ENCODE assay signal across 21 mouse cellular contexts in genomic region chr8:8448911-8449310, GRCm38 (mm10).
DNase-seq lines count a peak whose midpoint lies in the region; ATAC-seq and TF ChIP-seq lines count a peak whose summit lies in the region.
"Had no signal": no experiment of that assay in that cellular context is flagged by ENCODE, and none has a peak within 500 bp of the region (broad histone marks: within the 10 kb centered on the region; RNA-seq: fewer than 3 reads in every experiment).

No protein-coding gene starts in this region.

- no peak for TF ChIP-seq POLR2A in kidney, adult 2 months (IDR thresholded peaks at IDR 0.05; ENCODE audit: low read depth, low read length)

- no peak overlapping the region for H3K4me3 ChIP-seq in kidney, embryonic 14.5 days (ENCODE audit: low read length)
- no peak overlapping the region for H3K4me3 ChIP-seq in kidney, adult 2 months (ENCODE audit: insufficient read depth, low read depth, low read length)
- no peak overlapping the region for H3K4me3 ChIP-seq in kidney, embryonic 16.5 days (ENCODE audit: low read length)
- H3K4me3 ChIP-seq: embryonic facial prominence, embryonic 13.5 days; embryonic facial prominence, embryonic 15.5 days; erythroblast, embryonic 14.5 days; forebrain, embryonic 10.5 days; forebrain, embryonic 12.5 days had no signal

- no peak for TF ChIP-seq CTCF in kidney, adult 2 months (conservative IDR thresholded peaks at IDR 0.05; ENCODE audit: insufficient read depth, insufficient read length, low read depth, low read length)

- 0 out of 2 replicates have a peak, but pooled peaks cover 4% of the 10 kb centered on the region for H3K4me1 ChIP-seq in kidney, embryonic 14.5 days (ENCODE audit: control insufficient read depth, insufficient read depth, low read length)
- no peaks in the 10 kb centered on the region for H3K4me1 ChIP-seq in kidney, adult 2 months (ENCODE audit: control insufficient read depth, insufficient read depth, low read length)
- H3K4me1 ChIP-seq in kidney, embryonic 16.5 days (ENCODE audit: insufficient read depth, low read length), result 0 out of 2 replicates have a peak, but pooled peaks cover 2% of the 10 kb centered on the region
- H3K4me1 ChIP-seq: embryonic facial prominence, embryonic 13.5 days; embryonic facial prominence, embryonic 15.5 days; forebrain, embryonic 10.5 days; forebrain, embryonic 12.5 days had no signal

- H3K4me2 ChIP-seq in kidney, embryonic 14.5 days (replicated peaks; ENCODE audit: low read depth, low read length), result no peak overlapping the region
- H3K4me2 ChIP-seq in kidney, embryonic 16.5 days (replicated peaks; ENCODE audit: low read depth, low read length), result no peak overlapping the region
- H3K4me2 ChIP-seq: embryonic facial prominence, embryonic 13.5 days; embryonic facial prominence, embryonic 15.5 days; forebrain, embryonic 12.5 days had no signal

- no peak for DNase-seq in kidney, adult 2 months
- no peak for DNase-seq in kidney, postnatal 25 days
- DNase-seq: adrenal gland, adult 2 months; adrenal gland, postnatal 10 days; adrenal gland, postnatal 25 days; cerebellum, adult 11 months; cerebellum, adult 18-20 months; cerebellum, adult 8-10 months; cerebellum, adult 9-11 months; cerebellum, postnatal 14 days; cerebellum, postnatal 36 days; embryo, embryonic 11 days had no signal

- no peaks in the 10 kb centered on the region for H3K9me3 ChIP-seq in kidney, embryonic 14.5 days (ENCODE audit: control insufficient read depth, low read length)
- H3K9me3 ChIP-seq in kidney, embryonic 16.5 days (ENCODE audit: low read length), result no peaks in the 10 kb centered on the region
- H3K9me3 ChIP-seq: embryonic facial prominence, embryonic 13.5 days; embryonic facial prominence, embryonic 15.5 days; forebrain, embryonic 10.5 days; forebrain, embryonic 12.5 days had no signal

- H3K36me3 ChIP-seq in kidney, embryonic 14.5 days (ENCODE audit: control insufficient read depth, insufficient read depth, low read length), result no peaks in the 10 kb centered on the region
- H3K36me3 ChIP-seq in kidney, adult 2 months (ENCODE audit: control insufficient read depth, insufficient read depth, low read length), result no peaks in the 10 kb centered on the region
- H3K36me3 ChIP-seq in kidney, embryonic 16.5 days (ENCODE audit: insufficient read depth, low read length), result no peaks in the 10 kb centered on the region
- H3K36me3 ChIP-seq: embryonic facial prominence, embryonic 13.5 days; embryonic facial prominence, embryonic 15.5 days; forebrain, embryonic 10.5 days; forebrain, embryonic 12.5 days had no signal

- no peak overlapping the region for H3K27ac ChIP-seq in kidney, embryonic 14.5 days (ENCODE audit: low read depth, low read length)
- H3K27ac ChIP-seq in kidney, adult 2 months (ENCODE audit: insufficient read depth, low read depth, low read length), result no peak overlapping the region
- peak overlapping the region; percentile 43; the same call in 1 of the 2 replicates for H3K27ac ChIP-seq in kidney, embryonic 16.5 days (ENCODE audit: low read length)
- H3K27ac ChIP-seq: embryonic facial prominence, embryonic 13.5 days; embryonic facial prominence, embryonic 15.5 days; forebrain, embryonic 10.5 days; forebrain, embryonic 12.5 days had no signal

- no peak overlapping the region for H3K9ac ChIP-seq in kidney, embryonic 14.5 days (ENCODE audit: low read depth, low read length)
- H3K9ac ChIP-seq in kidney, embryonic 16.5 days (replicated peaks; ENCODE audit: low read length), result no peak overlapping the region
- H3K9ac ChIP-seq: embryonic facial prominence, embryonic 13.5 days; embryonic facial prominence, embryonic 15.5 days; forebrain, embryonic 12.5 days had no signal

- peak; percentile 46; the same call in 1 of the 2 replicates for ATAC-seq in kidney, embryonic 14.5 days (ENCODE audit: low FRiP score, low TSS enrichment)
- peak; percentile 85 for ATAC-seq in kidney, embryonic 16.5 days (ENCODE audit: low FRiP score, low TSS enrichment)
- ATAC-seq: forebrain, embryonic 14.5 days; forebrain, embryonic 16.5 days had no signal

- no peaks in the 10 kb centered on the region for H3K27me3 ChIP-seq in kidney, embryonic 14.5 days (ENCODE audit: control insufficient read depth, insufficient read depth, low read length)
- H3K27me3 ChIP-seq in kidney, adult 2 months (replicated peaks; ENCODE audit: control insufficient read depth, insufficient read depth, low read length), result no peaks in the 10 kb centered on the region
- no peaks in the 10 kb centered on the region for H3K27me3 ChIP-seq in kidney, embryonic 16.5 days (ENCODE audit: insufficient read depth, low read length)
- H3K27me3 ChIP-seq: embryonic facial prominence, embryonic 13.5 days; embryonic facial prominence, embryonic 15.5 days; forebrain, embryonic 12.5 days had no signal

- 55% methylated on average over 4 of the region's 4 CpGs for WGBS in kidney, embryonic 14.5 days
- 37% methylated on average over 4 of the region's 4 CpGs for WGBS in kidney, adult 2 months
- 67% methylated on average over 4 of the region's 4 CpGs for WGBS in kidney, embryonic 16.5 days
